Mouse (Mus musculus) stomach, postnatal 0 days (tissue): ENCODE results near the gene Pspn.

Experiments used
- CTCF ChIP-seq: IDR thresholded peaks from 2 replicates; pipeline ENCODE4 v1.5.1; 2016; ENCODE audit warnings: antibody characterized with exemption, low read depth, mild to moderate bottlenecking, moderate library complexity
- EP300 ChIP-seq: optimal IDR thresholded peaks from 2 replicates; pipeline ENCODE3; 2016; ENCODE audit warnings: antibody characterized with exemption

DNA sequence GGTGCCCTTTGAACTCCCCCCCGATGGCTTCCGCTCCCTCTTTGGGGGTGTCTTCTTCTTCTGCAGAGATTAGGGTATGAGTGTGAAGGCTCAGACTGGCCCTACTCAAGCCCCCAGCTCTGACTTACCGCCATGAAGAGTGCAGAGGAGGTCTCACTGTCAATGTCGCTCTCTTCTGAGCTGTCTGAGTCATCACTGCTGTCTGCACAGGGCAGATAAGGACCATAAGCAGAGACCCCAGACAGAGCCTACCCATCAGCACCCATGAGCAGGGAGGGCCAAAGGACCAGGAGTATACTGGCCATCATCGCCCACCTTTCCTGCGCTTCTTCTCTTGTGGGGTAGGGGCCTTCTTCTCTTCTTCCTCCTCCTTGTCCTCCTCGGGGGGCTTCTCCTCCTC, 4.2 kb upstream of the Pspn start:
- TF ChIP-seq CTCF (no peak), EP300 (no peak)
